Mouse (Mus musculus) thymus, adult 2 months (tissue): ENCODE results near the gene Slc9a9.

Experiments
- CTCF ChIP-seq: fragments of 200-500 bp; IDR thresholded peaks from 2 replicates; pipeline ENCODE4 v1.5.1; 2012; ENCODE audit warnings: mild to moderate bottlenecking, control low read depth, low read length, moderate library complexity, borderline replicate concordance; ENCODE audit not compliant: control insufficient read depth, poor library complexity, insufficient read depth; ENCODE audit errors: extremely low read depth
- POLR2A ChIP-seq: fragments of 200-500 bp; IDR thresholded peaks from 2 replicates; pipeline ENCODE4 v1.6.1; 2012; ENCODE audit warnings: mild to moderate bottlenecking, low read length, control low read depth, moderate library complexity; ENCODE audit not compliant: control insufficient read depth, poor library complexity, insufficient read depth; ENCODE audit errors: extremely low read depth

- TF ChIP-seq CTCF (no peak), POLR2A (no peak)
These were observed 364.6 kb downstream of the Slc9a9 start for GRCm38 (mm10) chr9:95034140-95034970.
